In genomic region chr6:135429268-135429909, GRCm38 (mm10) we compare ENCODE assay signal across 16 mouse cellular contexts.
A peak's percentile ranks its signal among the peaks of the same experiment; 100 is the strongest.
DNase-seq lines count a peak whose midpoint lies in the region; ATAC-seq and TF ChIP-seq lines count a peak whose summit lies in the region.
"Had no signal": no experiment of that assay in that cellular context is flagged by ENCODE, and none has a peak within 500 bp of the region (broad histone marks: within the 10 kb centered on the region; RNA-seq: fewer than 3 reads in every experiment).

No protein-coding gene starts in this region.

- WGBS in lung, embryonic 14.5 days, result 57% methylated on average over 8 of the region's 8 CpGs
- 57% methylated on average over 8 of the region's 8 CpGs for WGBS in lung, postnatal 0 days
- 41% methylated on average over 8 of the region's 8 CpGs for WGBS in hindbrain, embryonic 13.5 days
- WGBS in neural tube, embryonic 13.5 days, result 63% methylated on average over 8 of the region's 8 CpGs
- 71% methylated on average over 8 of the region's 8 CpGs for WGBS in kidney, adult 2 months
- 61% methylated on average over 8 of the region's 8 CpGs for WGBS in heart, embryonic 12.5 days

- no peaks in the 10 kb centered on the region for H3K9me3 ChIP-seq in lung, embryonic 14.5 days (ENCODE audit: low read depth, low read length)
- no peaks in the 10 kb centered on the region for H3K9me3 ChIP-seq in lung, postnatal 0 days (ENCODE audit: low read length)
- H3K9me3 ChIP-seq in hindbrain, embryonic 13.5 days, result no peaks in the 10 kb centered on the region
- no peaks in the 10 kb centered on the region for H3K9me3 ChIP-seq in neural tube, embryonic 13.5 days
- H3K9me3 ChIP-seq in heart, embryonic 12.5 days (replicated peaks), result peaks cover 2% of the 10 kb centered on the region; the same call in 1 of the 2 replicates
- H3K9me3 ChIP-seq: heart, embryonic 15.5 days; liver, embryonic 15.5 days had no signal

- H3K9ac ChIP-seq in lung, embryonic 14.5 days, result no peak overlapping the region
- no peak overlapping the region for H3K9ac ChIP-seq in lung, postnatal 0 days (replicated peaks; ENCODE audit: low read depth)
- no peak overlapping the region for H3K9ac ChIP-seq in hindbrain, embryonic 13.5 days
- no peak overlapping the region for H3K9ac ChIP-seq in neural tube, embryonic 13.5 days
- no peak overlapping the region for H3K9ac ChIP-seq in heart, embryonic 12.5 days
- H3K9ac ChIP-seq: heart, embryonic 15.5 days; liver, embryonic 15.5 days had no signal

- TF ChIP-seq CTCF in lung, embryonic 14.5 days (IDR thresholded peaks at IDR 0.05; ENCODE audit: low read depth), result no peak
- no peak for TF ChIP-seq CTCF in lung, postnatal 0 days (IDR thresholded peaks at IDR 0.05)
- no peak for TF ChIP-seq CTCF in kidney, adult 2 months (conservative IDR thresholded peaks at IDR 0.05; ENCODE audit: insufficient read depth, insufficient read length, low read depth, low read length)

- H3K4me3 ChIP-seq in lung, embryonic 14.5 days (ENCODE audit: low read depth, low read length), result no peak overlapping the region
- H3K4me3 ChIP-seq in lung, postnatal 0 days (ENCODE audit: low read depth, low read length), result no peak overlapping the region
- no peak overlapping the region for H3K4me3 ChIP-seq in hindbrain, embryonic 13.5 days
- H3K4me3 ChIP-seq in neural tube, embryonic 13.5 days, result no peak overlapping the region
- no peak overlapping the region for H3K4me3 ChIP-seq in kidney, adult 2 months (ENCODE audit: insufficient read depth, low read depth, low read length)
- H3K4me3 ChIP-seq in heart, embryonic 12.5 days, result no peak overlapping the region
- H3K4me3 ChIP-seq: heart, embryonic 15.5 days; liver, embryonic 15.5 days had no signal

- no peak overlapping the region for H3K4me2 ChIP-seq in lung, embryonic 14.5 days
- no peak overlapping the region for H3K4me2 ChIP-seq in lung, postnatal 0 days (replicated peaks; ENCODE audit: low read depth, low read length)
- no peak overlapping the region for H3K4me2 ChIP-seq in hindbrain, embryonic 13.5 days
- no peak overlapping the region for H3K4me2 ChIP-seq in neural tube, embryonic 13.5 days
- no peak overlapping the region for H3K4me2 ChIP-seq in heart, embryonic 12.5 days
- H3K4me2 ChIP-seq: heart, embryonic 15.5 days; liver, embryonic 15.5 days had no signal

- no peak overlapping the region for H3K27ac ChIP-seq in lung, embryonic 14.5 days (ENCODE audit: low read depth)
- no peak overlapping the region for H3K27ac ChIP-seq in lung, postnatal 0 days (ENCODE audit: low read length)
- no peak overlapping the region; the same call in 1 of the 2 replicates for H3K27ac ChIP-seq in hindbrain, embryonic 13.5 days
- H3K27ac ChIP-seq in neural tube, embryonic 13.5 days (replicated peaks), result no peak overlapping the region
- H3K27ac ChIP-seq in kidney, adult 2 months (ENCODE audit: insufficient read depth, low read depth, low read length), result no peak overlapping the region
- no peak overlapping the region for H3K27ac ChIP-seq in heart, embryonic 12.5 days (ENCODE audit: poor library complexity, severe bottlenecking)
- H3K27ac ChIP-seq: heart, embryonic 15.5 days; liver, embryonic 15.5 days; stomach, postnatal 0 days had no signal

- DNase-seq in lung, embryonic 14.5 days, result peak; percentile 14
- no peak for DNase-seq in lung, postnatal 0 days (ENCODE audit: low spot score)
- DNase-seq in embryo, embryonic 9.5 days (ENCODE audit: extremely low spot score), result peak; percentile 16
- no peak for DNase-seq in kidney, adult 2 months
- DNase-seq in right cerebral cortex, postnatal 36 days (ENCODE audit: low spot score in 2 of 2), result no peak
- DNase-seq: adrenal gland, adult 8-10 months; cerebellum, postnatal 36 days; kidney, postnatal 14 days; lung, postnatal 4 days; spleen, adult 18-20 months had no signal

- ATAC-seq in lung, embryonic 14.5 days (ENCODE audit: insufficient read depth), result no peak
- no peak for ATAC-seq in lung, postnatal 0 days
- ATAC-seq in hindbrain, embryonic 13.5 days (ENCODE audit: low FRiP score), result peak; percentile 49; the same call in 1 of the 2 replicates
- ATAC-seq in neural tube, embryonic 13.5 days (ENCODE audit: low read depth), result peak; percentile 15; the same call in 1 of the 2 replicates
- ATAC-seq in heart, embryonic 12.5 days (ENCODE audit: insufficient number of reproducible peaks, low FRiP score), result no peak

- no peaks in the 10 kb centered on the region for H3K27me3 ChIP-seq in lung, embryonic 14.5 days (ENCODE audit: insufficient read depth, low read length)
- no peaks in the 10 kb centered on the region for H3K27me3 ChIP-seq in lung, postnatal 0 days (replicated peaks; ENCODE audit: insufficient read depth, low read length)
- no peaks in the 10 kb centered on the region for H3K27me3 ChIP-seq in hindbrain, embryonic 13.5 days
- H3K27me3 ChIP-seq in neural tube, embryonic 13.5 days, result no peaks in the 10 kb centered on the region
- H3K27me3 ChIP-seq in kidney, adult 2 months (replicated peaks; ENCODE audit: control insufficient read depth, insufficient read depth, low read length), result no peaks in the 10 kb centered on the region
- no peaks in the 10 kb centered on the region for H3K27me3 ChIP-seq in heart, embryonic 12.5 days (replicated peaks)
- H3K27me3 ChIP-seq: heart, embryonic 15.5 days; liver, embryonic 15.5 days had no signal

- no peaks in the 10 kb centered on the region for H3K36me3 ChIP-seq in lung, embryonic 14.5 days (ENCODE audit: insufficient read depth)
- no peaks in the 10 kb centered on the region for H3K36me3 ChIP-seq in lung, postnatal 0 days (ENCODE audit: insufficient read depth, low read length)
- H3K36me3 ChIP-seq in hindbrain, embryonic 13.5 days, result no peaks in the 10 kb centered on the region
- H3K36me3 ChIP-seq in neural tube, embryonic 13.5 days, result no peaks in the 10 kb centered on the region
- no peaks in the 10 kb centered on the region for H3K36me3 ChIP-seq in kidney, adult 2 months (ENCODE audit: control insufficient read depth, insufficient read depth, low read length)
- no peaks in the 10 kb centered on the region for H3K36me3 ChIP-seq in heart, embryonic 12.5 days
- H3K36me3 ChIP-seq: heart, embryonic 15.5 days; liver, embryonic 15.5 days had no signal

- no peak for TF ChIP-seq POLR2A in kidney, adult 2 months (IDR thresholded peaks at IDR 0.05; ENCODE audit: low read depth, low read length)

- no peak for TF ChIP-seq EP300 in lung, postnatal 0 days (IDR thresholded peaks at IDR 0.05)

- no peaks in the 10 kb centered on the region for H3K4me1 ChIP-seq in lung, embryonic 14.5 days (ENCODE audit: insufficient read depth)
- no peaks in the 10 kb centered on the region for H3K4me1 ChIP-seq in lung, postnatal 0 days (ENCODE audit: insufficient read depth, low read depth, low read length)
- peaks cover 4% of the 10 kb centered on the region; the same call in 1 of the 2 replicates for H3K4me1 ChIP-seq in hindbrain, embryonic 13.5 days (replicated peaks)
- 0 out of 2 replicates have a peak, but pooled peaks cover 7% of the 10 kb centered on the region for H3K4me1 ChIP-seq in neural tube, embryonic 13.5 days (replicated peaks)
- H3K4me1 ChIP-seq in kidney, adult 2 months (ENCODE audit: control insufficient read depth, insufficient read depth, low read length), result no peaks in the 10 kb centered on the region
- H3K4me1 ChIP-seq in heart, embryonic 12.5 days (replicated peaks), result no peaks in the 10 kb centered on the region
- H3K4me1 ChIP-seq: heart, embryonic 15.5 days; liver, embryonic 15.5 days had no signal

Comparison
In these comparisons a context has a peak if more than half of its experiments do, and no peak if none do; other contexts are left out.
1. DNase-seq: peak in lung, embryonic 14.5 days (single experiment) and embryo, embryonic 9.5 days (single experiment); none in lung, postnatal 0 days (single experiment), kidney, adult 2 months (single experiment) and right cerebral cortex, postnatal 36 days (0 of 2).
2. ATAC-seq: peak in hindbrain, embryonic 13.5 days (single experiment) and neural tube, embryonic 13.5 days (single experiment); none in lung, embryonic 14.5 days (single experiment), lung, postnatal 0 days (single experiment) and heart, embryonic 12.5 days (single experiment).